Mouse (Mus musculus): ENCODE measurements around the gene 1700113H08Rik.

Gene 1700113H08Rik

GRCm38 (mm10) chr10:87159781-87160180, 101.9 kb downstream of the 1700113H08Rik start:
- in situ Hi-C loops (cut with MboI; ENCODE audit: low sequenced_read_pairs) = no loop called here

- in situ Hi-C loops (cut with MboI; ENCODE audit: low sequenced_read_pairs) = no loop called here
These were observed 138.4 kb downstream of the 1700113H08Rik start for GRCm38 (mm10) chr10:87196123-87196756.

- in situ Hi-C loops (cut with MboI; ENCODE audit: low sequenced_read_pairs) = no loop called here
These were observed 140.9 kb downstream of the 1700113H08Rik start for GRCm38 (mm10) chr10:87198720-87199119.

GRCm38 (mm10) chr10:87209466-87209865, 151.6 kb downstream of the 1700113H08Rik start:
- in situ Hi-C loops (cut with MboI; ENCODE audit: low sequenced_read_pairs) = no loop called here

GRCm38 (mm10) chr10:87211046-87211445, 153.2 kb downstream of the 1700113H08Rik start:
- in situ Hi-C loops (cut with MboI; ENCODE audit: low sequenced_read_pairs) = no loop called here

- in situ Hi-C loops (cut with MboI; ENCODE audit: low sequenced_read_pairs) = no loop called here
These were observed 155.0 kb downstream of the 1700113H08Rik start for GRCm38 (mm10) chr10:87212854-87213253.

- in situ Hi-C loops (cut with MboI; ENCODE audit: low sequenced_read_pairs) = no loop called here
These were observed 172.4 kb downstream of the 1700113H08Rik start for GRCm38 (mm10) chr10:87230071-87230910.

GRCm38 (mm10) chr10:87239332-87240008, 181.6 kb downstream of the 1700113H08Rik start:
- in situ Hi-C loops (cut with MboI; ENCODE audit: low sequenced_read_pairs) = no loop called here

- in situ Hi-C loops (cut with MboI; ENCODE audit: low sequenced_read_pairs) = no loop called here
These were observed 213.9 kb downstream of the 1700113H08Rik start for GRCm38 (mm10) chr10:87271724-87272123.

GRCm38 (mm10) chr10:87272133-87272622, 214.3 kb downstream of the 1700113H08Rik start:
- in situ Hi-C loops (cut with MboI; ENCODE audit: low sequenced_read_pairs) = no loop called here

GRCm38 (mm10) chr10:87275075-87275474, 217.2 kb downstream of the 1700113H08Rik start:
- in situ Hi-C loops (cut with MboI; ENCODE audit: low sequenced_read_pairs) = no loop called here

Data from CH12F3 (cell line).